Mouse (Mus musculus) intestine, embryonic 14.5 days (tissue): ENCODE measurements at regions not wholly inside any gene's neighbourhood (a gene's known extent, or its start where the extent isn't known, plus 50 kb on each side); places are given as distances from the start of the nearest gene placed in this dataset.

ENCODE experiments used
- ATAC-seq: fragments of 200-750 bp; cut with Nextera tagmentation; replicated peaks from 2 replicates; pipeline ENCODE4 v1.8.0; 2017; ENCODE audit warnings: low read depth, moderate number of reproducible peaks, moderate TSS enrichment, moderate library complexity; ENCODE audit not compliant: low FRiP score, low TSS enrichment
- DNase-seq: peaks from one replicate; pipeline ENCODE4 v3.0.0-alpha.2; 2018; ENCODE audit warnings: low spot score
- H3K27ac ChIP-seq: fragments of 300-500 bp; sonication (generic); 2 replicates; pipeline ENCODE4 v1.5.1; 2014; ENCODE audit warnings: low read depth, mild to moderate bottlenecking, control low read depth
- H3K27me3 ChIP-seq: fragments of 300-500 bp; sonication (generic); replicated peaks from 2 replicates; pipeline ENCODE4 v1.6.1; 2014; ENCODE audit warnings: low read length, control low read depth; ENCODE audit not compliant: control insufficient read depth, insufficient read depth
- H3K36me3 ChIP-seq: fragments of 300-500 bp; sonication (generic); 2 replicates; pipeline ENCODE4 v1.6.1; 2014; ENCODE audit warnings: low read length, control low read depth; ENCODE audit not compliant: control insufficient read depth, insufficient read depth
- H3K4me1 ChIP-seq: fragments of 300-500 bp; sonication (generic); replicated peaks from 2 replicates; pipeline ENCODE4 v1.6.1; 2014; ENCODE audit warnings: low read length, control low read depth, mixed read lengths; ENCODE audit not compliant: control insufficient read depth, insufficient read depth
- H3K4me2 ChIP-seq: fragments of 300-500 bp; sonication (generic); 2 replicates; pipeline ENCODE4 v1.6.1; 2014; ENCODE audit warnings: low read length
- H3K4me3 ChIP-seq: fragments of 300-500 bp; sonication (generic); 2 replicates; pipeline ENCODE4 v1.5.1; 2014; ENCODE audit warnings: low read depth, low read length, control low read depth, mixed read lengths
- H3K9ac ChIP-seq: fragments of 300-500 bp; sonication (generic); 2 replicates; pipeline ENCODE4 v1.6.1; 2014; ENCODE audit warnings: mild to moderate bottlenecking, low read length
- H3K9me3 ChIP-seq: fragments of 300-500 bp; sonication (generic); 2 replicates; pipeline ENCODE4 v1.6.1; 2016; ENCODE audit warnings: low read length, control low read depth; ENCODE audit not compliant: control insufficient read depth
- WGBS: fragments of 180-500 bp; shearing (Covaris S2); extraction: QIAGEN DNeasy Blood & Tissue Kit; methylation state at CpG from one replicate; pipeline ENCODE4 v1.1.7; 2014; 5-methylcytosine and 5-hydroxymethylcytosine counted together

DNA sequence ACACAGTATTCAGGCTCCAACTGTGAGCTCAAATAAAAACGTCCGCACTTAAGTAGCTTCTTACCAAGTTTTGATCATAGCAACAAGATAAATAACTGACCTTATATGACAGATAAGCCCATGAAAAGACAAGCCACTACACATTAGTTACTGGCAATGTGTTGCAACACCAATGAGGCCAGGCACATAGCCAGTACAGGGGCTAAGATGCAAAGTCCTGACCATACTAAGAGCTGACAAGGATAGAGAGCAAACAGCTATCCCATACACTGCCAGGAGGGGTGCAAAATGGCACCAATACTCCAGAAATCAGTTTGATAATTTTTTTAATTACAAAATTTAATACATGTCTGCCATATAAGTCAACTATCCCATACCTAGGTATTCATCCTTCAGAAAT is 254.3 kb downstream of the Mycn start:
- no peak for ATAC-seq
- no peaks in the 10 kb centered on the region for H3K9me3 ChIP-seq

GRCm38 (mm10) chr12:12685217-12685522 is 256.5 kb downstream of the Mycn start:
- DNase-seq, result no peak
- no peaks in the 10 kb centered on the region for H3K9me3 ChIP-seq
- H3K36me3 ChIP-seq, result no peaks in the 10 kb centered on the region
- H3K4me3 ChIP-seq, result no peak overlapping the region
- no peak for ATAC-seq
- no peak overlapping the region for H3K27ac ChIP-seq
- peak overlapping the region; percentile 1; the same call in 1 of the 2 replicates for H3K4me2 ChIP-seq
- H3K4me1 ChIP-seq, result peaks cover 14% of the 10 kb centered on the region
- WGBS, result 60% methylated on average over 7 of the region's 7 CpGs
- H3K27me3 ChIP-seq, result no peaks in the 10 kb centered on the region
- H3K9ac ChIP-seq, result no peak overlapping the region

More for the DNA sequence above, 254.3 kb downstream of the Mycn start:
- 77% methylated on average over 2 of the region's 2 CpGs for whole genome bisulfite sequencing
- Histone ChIP-seq H3K27me3 (no peaks in the 10 kb centered on the region), H3K4me3 (no peak overlapping the region), H3K36me3 (no peaks in the 10 kb centered on the region), H3K4me2 (no peak overlapping the region), H3K4me1 (peaks cover 7% of the 10 kb centered on the region), H3K27ac (no peak overlapping the region), H3K9ac (no peak overlapping the region)
- DNase-seq, result no peak

- Histone ChIP-seq H3K9me3 (no peaks in the 10 kb centered on the region), H3K9ac (no peak overlapping the region), H3K4me2 (peak overlapping the region; percentile 1; the same call in 1 of the 2 replicates), H3K4me1 (peaks cover 14% of the 10 kb centered on the region), H3K27me3 (no peaks in the 10 kb centered on the region), H3K27ac (no peak overlapping the region), H3K36me3 (no peaks in the 10 kb centered on the region), H3K4me3 (no peak overlapping the region)
- 42% methylated on average over 16 of the region's 16 CpGs for whole genome bisulfite sequencing
- no peak for DNase-seq
- no peak for ATAC-seq
These were observed 257.1 kb downstream of the Mycn start for GRCm38 (mm10) chr12:12684481-12685216.

DNA sequence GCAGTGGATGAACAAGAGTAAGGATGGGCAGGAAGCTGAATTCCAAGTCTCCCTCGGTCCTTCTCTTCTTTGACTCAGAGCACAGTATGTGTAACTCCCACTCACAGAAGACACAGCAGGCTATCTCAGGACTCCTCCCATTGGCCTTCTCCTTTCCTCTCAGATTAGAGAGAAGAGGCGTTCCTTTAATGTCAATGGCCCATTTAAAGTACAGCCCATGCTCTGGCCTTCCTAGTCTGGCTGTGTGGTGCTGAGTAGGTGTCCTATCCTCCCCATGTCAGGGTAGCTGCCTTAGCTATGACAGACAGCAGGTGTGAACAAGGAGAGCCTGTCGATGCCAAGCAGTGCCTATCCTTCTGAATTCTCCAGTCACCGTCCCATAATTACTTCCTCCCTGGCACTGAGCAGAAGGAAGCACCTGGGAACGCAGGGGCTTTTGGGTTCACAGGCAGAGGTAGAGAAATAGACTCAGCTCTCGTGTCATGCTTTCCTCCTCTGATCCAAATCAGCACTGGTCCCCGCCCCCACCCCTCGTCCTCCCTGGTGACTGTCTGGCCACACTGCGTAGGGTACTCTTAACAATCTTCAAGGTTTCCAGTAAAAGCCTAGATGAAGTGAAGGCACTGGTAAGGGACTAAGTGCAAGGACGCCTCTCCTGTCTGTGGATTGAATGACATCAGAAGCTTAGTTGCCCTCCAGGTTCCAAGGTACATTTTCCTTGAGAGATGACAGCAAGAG is 257.8 kb downstream of the Mycn start:
- ATAC-seq (no peak), DNase-seq (no peak)
- Histone ChIP-seq H3K4me3 (no peak overlapping the region), H3K9me3 (no peaks in the 10 kb centered on the region), H3K4me1 (peaks cover 14% of the 10 kb centered on the region), H3K9ac (no peak overlapping the region), H3K4me2 (no peak overlapping the region), H3K27ac (no peak overlapping the region), H3K27me3 (no peaks in the 10 kb centered on the region), H3K36me3 (no peaks in the 10 kb centered on the region)
- 57% methylated on average over 10 of the region's 10 CpGs for WGBS

GRCm38 (mm10) chr12:12681101-12681500 is 260.6 kb downstream of the Mycn start:
- ATAC-seq (no peak), DNase-seq (no peak)
- peaks cover 14% of the 10 kb centered on the region for H3K4me1 ChIP-seq
- no peak overlapping the region for H3K4me3 ChIP-seq
- no peak overlapping the region for H3K27ac ChIP-seq
- 29% methylated on average over 6 of the region's 6 CpGs for WGBS
- H3K9ac ChIP-seq, result no peak overlapping the region
- H3K36me3 ChIP-seq, result no peaks in the 10 kb centered on the region
- H3K27me3 ChIP-seq, result no peaks in the 10 kb centered on the region
- H3K9me3 ChIP-seq, result no peaks in the 10 kb centered on the region
- H3K4me2 ChIP-seq, result peak overlapping the region; percentile 42

DNA sequence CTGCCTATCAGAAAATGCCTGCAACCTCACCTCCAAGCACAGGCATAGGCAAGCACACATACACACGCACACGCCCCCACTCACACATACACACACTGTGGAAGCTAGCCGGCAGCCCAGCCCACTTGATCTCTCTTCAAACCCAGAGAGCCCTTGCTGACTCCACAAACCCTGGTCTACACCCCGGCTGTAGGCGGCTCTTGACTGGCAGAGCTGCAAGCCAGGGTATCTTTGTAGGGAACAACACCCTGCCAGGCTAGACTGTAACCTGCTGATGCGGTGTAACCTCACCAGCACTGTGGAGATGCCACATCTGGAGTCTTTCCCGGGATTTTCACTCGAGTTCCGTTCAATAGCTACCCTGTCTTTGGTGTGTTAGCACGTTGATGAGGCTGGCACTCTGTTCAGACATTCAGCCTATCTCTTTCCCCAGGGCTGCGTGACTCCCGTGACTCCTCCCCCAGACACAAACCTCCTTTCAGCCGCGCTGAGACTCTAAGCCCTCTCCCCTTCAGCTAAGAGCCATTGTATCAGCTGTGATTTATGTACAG is 261.3 kb downstream of the Mycn start:
- Histone ChIP-seq H3K4me1 (peaks cover 14% of the 10 kb centered on the region), H3K36me3 (no peaks in the 10 kb centered on the region), H3K9ac (0 out of 2 replicates have a peak overlapping the region, but pooled peaks have one; percentile 3), H3K9me3 (no peaks in the 10 kb centered on the region), H3K4me3 (peak overlapping the region; percentile 20), H3K27ac (no peak overlapping the region), H3K4me2 (peak overlapping the region; percentile 42), H3K27me3 (no peaks in the 10 kb centered on the region)
- peak; percentile 54; the same call in 1 of the 2 replicates for ATAC-seq
- WGBS, result 17% methylated on average over 14 of the region's 14 CpGs
- DNase-seq, result peak; percentile 74

DNA sequence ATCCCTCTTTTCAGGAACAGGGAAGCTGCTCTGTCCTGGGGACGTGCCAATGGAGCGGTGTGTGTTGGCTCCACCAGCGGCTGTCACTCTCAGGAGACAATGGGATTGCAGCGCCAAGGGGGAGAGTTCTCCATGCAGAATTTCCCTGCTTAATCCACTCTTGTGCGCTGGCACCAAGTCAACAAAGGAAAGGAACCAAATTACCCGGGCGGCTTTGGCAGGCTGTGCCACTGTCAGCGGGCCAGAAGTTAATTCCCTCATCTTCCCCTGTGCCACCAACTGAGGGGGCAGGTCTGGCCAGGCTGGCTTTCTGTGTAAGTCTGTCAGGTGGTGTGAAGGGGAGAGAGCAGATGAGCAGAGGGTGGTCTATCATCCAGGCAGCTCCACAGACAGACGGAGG is 265.0 kb downstream of the Mycn start:
- DNase-seq, result no peak
- no peak for ATAC-seq
- Histone ChIP-seq H3K27ac (no peak overlapping the region), H3K36me3 (no peaks in the 10 kb centered on the region), H3K27me3 (no peaks in the 10 kb centered on the region), H3K4me2 (no peak overlapping the region), H3K4me1 (peaks cover 7% of the 10 kb centered on the region), H3K9me3 (no peaks in the 10 kb centered on the region), H3K9ac (no peak overlapping the region), H3K4me3 (no peak overlapping the region)
- 84% methylated on average over 9 of the region's 9 CpGs for WGBS

DNA sequence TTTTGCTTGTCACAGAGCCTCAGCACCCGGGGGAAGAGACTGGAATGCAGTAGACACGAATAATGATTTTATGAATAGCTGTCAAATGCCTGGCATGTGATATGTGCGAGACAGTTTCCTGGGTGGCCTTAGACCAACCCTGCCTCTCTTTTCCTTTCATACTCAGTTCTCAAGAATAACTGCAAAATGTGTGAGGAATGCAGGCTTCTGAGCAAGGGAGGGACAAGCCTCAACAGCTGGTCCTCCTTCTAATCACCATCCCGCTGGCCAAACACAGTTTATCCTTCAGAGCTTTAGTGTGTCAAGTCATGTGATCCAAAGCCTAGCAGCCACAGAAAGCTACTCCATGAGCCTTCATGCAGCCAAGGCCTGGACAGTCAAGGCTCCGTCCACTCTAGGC is 271.8 kb downstream of the Mycn start:
- ATAC-seq, result no peak
- Histone ChIP-seq H3K4me2 (no peak overlapping the region), H3K4me1 (0 out of 2 replicates have a peak, but pooled peaks cover 6% of the 10 kb centered on the region), H3K27me3 (no peaks in the 10 kb centered on the region), H3K9me3 (no peaks in the 10 kb centered on the region), H3K4me3 (no peak overlapping the region), H3K27ac (no peak overlapping the region), H3K36me3 (no peaks in the 10 kb centered on the region), H3K9ac (no peak overlapping the region)
- no peak for DNase-seq
- WGBS, result 51% methylated on average over 5 of the region's 5 CpGs
